Mouse (Mus musculus) liver, adult 2 months (tissue): ENCODE measurements around the gene Scn4a. TPM values are rescaled to one million over a fixed set of nuclear protein-coding genes. Genes with fewer than 3 reads are reported as not detected.

Experiments used
- DNase-seq: peaks from one replicate; pipeline ENCODE4 v3.0.0-alpha.2; 2011; ENCODE audit warnings: low read depth, low spot score; ENCODE audit errors: extremely low read depth
- H3K27ac ChIP-seq: fragments of 200-500 bp; replicated peaks from 2 replicates; pipeline ENCODE4 v1.5.1; 2012; ENCODE audit warnings: low read depth, mild to moderate bottlenecking, control low read depth, inconsistent platforms, low read length; ENCODE audit not compliant: insufficient read depth
- H3K27me3 ChIP-seq: fragments of 200-500 bp; 2 replicates; pipeline ENCODE4 v1.6.1; 2012; ENCODE audit warnings: mild to moderate bottlenecking, moderate library complexity, low read length, inconsistent platforms; ENCODE audit not compliant: control insufficient read depth, insufficient read depth
- H3K36me3 ChIP-seq: fragments of 200-500 bp; 2 replicates; pipeline ENCODE4 v1.6.1; 2012; ENCODE audit warnings: low read length, inconsistent platforms; ENCODE audit not compliant: control insufficient read depth, insufficient read depth
- H3K4me1 ChIP-seq: fragments of 200-500 bp; 2 replicates; pipeline ENCODE4 v1.6.1; 2011; ENCODE audit warnings: low read length; ENCODE audit not compliant: control insufficient read depth, insufficient read depth
- H3K4me3 ChIP-seq: fragments of 200-500 bp; 2 replicates; pipeline ENCODE4 v1.5.1; 2011; ENCODE audit warnings: low read depth, mild to moderate bottlenecking, control low read depth, low read length, moderate library complexity; ENCODE audit not compliant: insufficient read depth
- H3K79me2 ChIP-seq: fragments of 200-500 bp; 2 replicates; pipeline ENCODE4 v1.6.1; 2012; ENCODE audit warnings: inconsistent platforms, mild to moderate bottlenecking, low read length, moderate library complexity; ENCODE audit not compliant: control insufficient read depth, insufficient read depth
- H3K9ac ChIP-seq: fragments of 200-500 bp; 2 replicates; pipeline ENCODE4 v1.6.1; 2012; ENCODE audit warnings: low read depth, mild to moderate bottlenecking, control low read depth, inconsistent platforms, low read length
- CTCF ChIP-seq: fragments of 200-500 bp; IDR thresholded peaks from 2 replicates; pipeline ENCODE4 v1.5.1; 2011; ENCODE audit warnings: low read depth, low read length, control low read depth
- POLR2A ChIP-seq: fragments of 200-500 bp; IDR thresholded peaks from 2 replicates; pipeline ENCODE4 v1.6.1; 2011; ENCODE audit warnings: low read length, control low read depth; ENCODE audit not compliant: insufficient read depth; ENCODE audit errors: extremely low read depth
- WGBS: fragments of 180-500 bp; shearing (Covaris S2); methylation state at CpG from one replicate; pipeline ENCODE4 v1.1.7; 2018; 5-methylcytosine and 5-hydroxymethylcytosine counted together
- polyA plus RNA-seq: library from polyadenylated mRNA; depleted of rRNA; stranded (reverse); fragments of >200 nt; gene quantifications from 2 replicates; pipeline ENCODE4 v1.2.3, GENCODE M21; 2012
- total RNA-seq: library from RNA; depleted of rRNA; stranded (reverse); fragments of >200 nt; gene quantifications from 2 replicates; pipeline ENCODE4 v1.2.3, GENCODE M21; 2014

The Scn4a gene
- total and polyA plus RNA-seq, 2 experiments, result 0.02 to 0.09 TPM

DNA sequence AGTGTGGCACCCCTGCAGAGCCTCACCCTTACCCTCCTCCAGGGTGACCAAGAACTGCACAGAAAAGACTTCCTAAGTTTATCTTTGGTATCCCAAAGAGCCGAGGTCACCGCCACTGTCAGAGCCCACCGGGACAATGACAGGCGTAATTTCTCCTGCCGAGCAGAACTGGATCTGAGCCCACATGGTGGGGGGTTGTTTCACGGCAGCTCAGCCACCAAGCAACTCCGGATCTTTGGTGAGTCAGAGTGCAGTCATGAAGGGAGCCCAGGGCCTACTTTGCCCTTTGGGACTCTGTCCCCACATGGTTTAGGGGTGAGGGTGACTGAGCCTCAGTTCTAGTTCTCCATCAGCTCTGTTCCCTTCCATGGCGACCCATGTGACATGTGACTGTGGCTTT lies 69.0 kb downstream of the Scn4a start:
- no peak overlapping the region for H3K4me3 ChIP-seq
- no peaks in the 10 kb centered on the region for H3K4me1 ChIP-seq
- no peak overlapping the region for H3K9ac ChIP-seq
- no peaks in the 10 kb centered on the region for H3K27me3 ChIP-seq
- H3K36me3 ChIP-seq, result no peaks in the 10 kb centered on the region
- no peak for TF ChIP-seq CTCF
- no peak for TF ChIP-seq POLR2A
- WGBS, result 69% methylated on average over 8 of the region's 8 CpGs
- no peak overlapping the region for H3K27ac ChIP-seq
- no peaks in the 10 kb centered on the region for H3K79me2 ChIP-seq
- no peak for DNase-seq

DNA sequence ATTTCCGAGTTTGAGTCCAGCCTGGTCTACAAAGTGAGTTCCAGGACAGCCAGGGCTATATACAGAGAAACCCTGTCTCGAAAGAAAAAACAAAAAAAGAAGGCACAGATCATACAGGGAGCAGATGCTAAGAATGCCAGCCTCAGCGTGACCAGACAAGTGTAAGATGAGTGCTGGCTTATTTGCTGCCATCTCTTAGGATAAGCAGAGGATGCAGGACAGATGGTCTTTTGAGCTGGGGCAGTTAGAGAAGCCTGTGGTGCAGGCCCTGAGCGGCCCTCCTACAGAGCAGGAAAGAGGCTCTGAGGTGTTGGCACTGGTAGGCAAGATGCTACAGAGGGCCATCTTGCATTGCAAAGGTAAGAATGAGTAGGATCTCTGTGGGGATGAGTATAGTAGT lies 69.7 kb downstream of the Scn4a start:
- Histone ChIP-seq H3K36me3 (no peaks in the 10 kb centered on the region), H3K4me3 (no peak overlapping the region), H3K27me3 (no peaks in the 10 kb centered on the region), H3K4me1 (no peaks in the 10 kb centered on the region), H3K79me2 (no peaks in the 10 kb centered on the region), H3K27ac (no peak overlapping the region), H3K9ac (no peak overlapping the region)
- no peak for DNase-seq
- 84% methylated on average over 4 of the region's 4 CpGs for WGBS
- no peak for TF ChIP-seq CTCF
- TF ChIP-seq POLR2A, result no peak

DNA sequence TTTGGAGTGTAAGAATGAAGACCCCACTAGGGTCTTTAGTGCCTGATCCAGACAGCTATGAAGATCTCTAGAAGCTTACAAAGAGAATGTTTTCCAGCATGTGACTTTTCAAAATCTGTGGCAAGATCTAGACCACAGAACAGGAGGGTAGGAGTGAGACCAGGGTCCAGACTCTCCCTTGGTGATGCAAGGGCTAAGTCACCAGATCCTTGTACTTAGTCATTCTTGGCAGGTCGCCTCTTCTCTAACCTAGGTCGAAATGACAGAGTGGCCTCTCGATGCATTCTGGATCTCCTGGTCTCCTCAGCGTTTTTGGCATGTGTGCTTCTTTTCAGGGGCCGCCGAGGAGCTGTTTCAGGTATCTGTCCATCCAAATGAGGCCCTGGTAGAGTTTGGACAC lies 70.6 kb downstream of the Scn4a start:
- H3K27me3 ChIP-seq, result no peaks in the 10 kb centered on the region
- no peak for DNase-seq
- H3K36me3 ChIP-seq, result no peaks in the 10 kb centered on the region
- H3K9ac ChIP-seq, result no peak overlapping the region
- 79% methylated on average over 6 of the region's 6 CpGs for WGBS
- H3K4me3 ChIP-seq, result no peak overlapping the region
- no peaks in the 10 kb centered on the region for H3K4me1 ChIP-seq
- no peak overlapping the region for H3K27ac ChIP-seq
- H3K79me2 ChIP-seq, result no peaks in the 10 kb centered on the region
- TF ChIP-seq CTCF, result no peak
- no peak for TF ChIP-seq POLR2A

DNA sequence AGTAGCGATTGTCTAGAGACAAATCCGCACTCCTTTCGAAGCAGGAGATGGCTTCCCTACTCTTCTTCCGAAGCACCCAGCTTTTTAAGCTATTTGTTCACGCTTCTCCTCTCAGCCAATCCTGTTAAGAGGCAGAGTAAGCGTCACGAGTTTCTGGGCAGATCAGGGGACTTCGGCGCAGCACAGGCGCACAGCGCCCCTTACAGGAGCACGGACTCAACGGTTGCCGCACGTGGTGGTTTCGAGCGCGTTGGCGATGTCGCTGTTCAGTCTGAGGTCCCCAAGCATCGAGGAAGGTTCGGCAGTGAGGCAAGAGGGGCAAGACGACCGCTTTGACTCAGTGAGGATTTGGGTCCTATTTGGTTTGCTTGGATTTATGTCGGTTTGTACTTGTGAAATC lies 76.6 kb downstream of the Scn4a start, which contains the start of gene Tcam1:
Gene Tcam1, plus strand, starts transcription at position 219 of the 400 bp plus-strand sequence.
- 2% methylated on average over 25 of the region's 25 CpGs for WGBS
- Histone ChIP-seq H3K27ac (no peak within 1 kb of the TSS), H3K4me3 (no peak within 1 kb of the TSS), H3K27me3 (no peaks in the 10 kb centered on the region), H3K79me2 (no peaks in the 10 kb centered on the region), H3K36me3 (no peaks in the 10 kb centered on the region), H3K9ac (no peak within 1 kb of the TSS), H3K4me1 (peaks cover 6% of the 10 kb centered on the region; the same call in 1 of the 2 replicates)
- peak; percentile 88 for DNase-seq
- no peak for TF ChIP-seq POLR2A
- TF ChIP-seq CTCF, result peak; percentile 96

DNA sequence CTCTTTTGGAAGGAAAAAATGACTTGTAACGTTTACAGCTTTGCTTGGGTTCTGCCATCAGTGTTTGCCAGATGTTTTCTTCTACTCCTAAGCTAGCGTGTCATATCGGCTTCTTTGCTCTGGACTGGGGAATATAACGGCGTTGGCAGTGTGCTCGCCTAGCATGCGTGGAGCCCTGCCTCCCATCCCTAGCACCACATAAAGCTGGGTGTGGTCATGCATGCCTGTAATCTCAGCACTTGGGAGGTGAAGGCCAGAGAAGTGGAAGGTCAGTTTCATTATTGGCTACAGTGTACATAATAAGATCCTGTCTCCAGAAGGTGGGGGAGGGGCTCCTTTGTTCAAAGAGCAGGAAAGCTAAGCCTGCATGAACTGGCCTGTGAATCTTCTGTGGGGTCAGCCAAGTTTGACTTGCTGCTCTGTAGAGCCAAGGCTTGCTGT lies 78.1 kb downstream of the Scn4a start:
- H3K36me3 ChIP-seq, result no peaks in the 10 kb centered on the region
- peaks cover 10% of the 10 kb centered on the region; the same call in 1 of the 2 replicates for H3K79me2 ChIP-seq
- H3K9ac ChIP-seq, result no peak overlapping the region
- H3K4me3 ChIP-seq, result no peak overlapping the region
- peak; percentile 38 for DNase-seq
- H3K27me3 ChIP-seq, result no peaks in the 10 kb centered on the region
- TF ChIP-seq CTCF, result no peak
- TF ChIP-seq POLR2A, result no peak
- no peak overlapping the region for H3K27ac ChIP-seq
- H3K4me1 ChIP-seq, result peaks cover 15% of the 10 kb centered on the region
- WGBS, result 80% methylated on average over 7 of the region's 7 CpGs

DNA sequence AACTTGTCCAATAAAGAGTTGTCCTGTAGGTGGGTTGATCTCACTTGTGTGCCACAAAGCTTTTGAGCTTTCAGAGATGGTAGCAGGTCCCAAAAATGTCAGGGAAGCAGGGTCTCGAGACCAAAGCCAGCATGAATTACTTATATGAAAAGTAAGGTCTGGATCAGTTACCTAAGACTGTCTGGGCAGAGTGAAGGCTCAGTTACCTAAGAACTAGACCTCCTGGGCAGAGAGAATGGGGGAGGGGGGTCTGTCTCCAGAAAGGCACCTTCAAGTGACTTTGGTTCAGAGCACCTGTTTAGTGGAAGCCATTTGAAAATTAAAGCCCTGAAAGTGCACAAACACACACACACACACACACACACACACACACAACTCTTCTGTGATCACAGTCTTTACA lies 78.7 kb downstream of the Scn4a start:
- Histone ChIP-seq H3K79me2 (peaks cover 10% of the 10 kb centered on the region; the same call in 1 of the 2 replicates), H3K27me3 (no peaks in the 10 kb centered on the region), H3K36me3 (no peaks in the 10 kb centered on the region), H3K9ac (no peak overlapping the region), H3K4me3 (no peak overlapping the region), H3K4me1 (peaks cover 16% of the 10 kb centered on the region), H3K27ac (no peak overlapping the region)
- 94% methylated on average over 1 of the region's 1 CpGs for WGBS
- DNase-seq, result no peak
- no peak for TF ChIP-seq CTCF
- TF ChIP-seq POLR2A, result no peak
